Mouse (Mus musculus) gastrocnemius, adult 8-10 months (tissue): ENCODE measurements around the gene Etl4. TPM values are rescaled to one million over a fixed set of nuclear protein-coding genes. Genes with fewer than 3 reads are reported as not detected.
"Not testable (repeated sequence)": the region's sequence is repeated elsewhere in the genome, so short reads cannot be mapped to it uniquely, and the experiment has no call there.

ENCODE experiments used
- DNase-seq, 2 experiments: peaks; one replicate each; pipeline ENCODE4 v3.0.0; 2022; ENCODE audit warnings: low spot score in 2 of 2
- total RNA-seq, 4 experiments: library from RNA; stranded (reverse); gene quantifications; 2 replicates each; pipeline ENCODE4 v1.2.4; 2022

The Etl4 gene
- total RNA-seq, 4 experiments from 2014 or later, result 55.0 to 90.5 (median 65.9) TPM

DNA sequence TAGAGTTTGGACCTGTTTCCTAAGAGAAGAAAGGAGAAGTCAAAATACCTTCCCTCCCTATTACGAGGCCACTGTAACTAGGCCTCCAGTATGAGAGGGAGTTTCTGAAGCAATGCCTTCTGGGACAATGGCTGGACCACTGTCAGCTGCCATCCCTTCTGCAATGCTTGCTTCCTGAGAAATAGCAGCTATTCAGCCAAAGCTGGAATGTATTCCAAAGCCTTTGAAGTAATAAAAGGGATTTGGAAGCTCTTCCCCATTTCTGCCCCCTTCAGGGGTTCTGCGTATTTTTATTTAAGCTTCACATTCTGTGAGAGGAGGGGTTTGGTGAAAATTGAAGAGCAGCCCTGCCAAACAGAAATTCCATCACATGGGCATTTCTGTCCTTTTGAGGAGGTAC is 730.1 kb downstream of the Etl4 start:
- no peak for DNase-seq

DNA sequence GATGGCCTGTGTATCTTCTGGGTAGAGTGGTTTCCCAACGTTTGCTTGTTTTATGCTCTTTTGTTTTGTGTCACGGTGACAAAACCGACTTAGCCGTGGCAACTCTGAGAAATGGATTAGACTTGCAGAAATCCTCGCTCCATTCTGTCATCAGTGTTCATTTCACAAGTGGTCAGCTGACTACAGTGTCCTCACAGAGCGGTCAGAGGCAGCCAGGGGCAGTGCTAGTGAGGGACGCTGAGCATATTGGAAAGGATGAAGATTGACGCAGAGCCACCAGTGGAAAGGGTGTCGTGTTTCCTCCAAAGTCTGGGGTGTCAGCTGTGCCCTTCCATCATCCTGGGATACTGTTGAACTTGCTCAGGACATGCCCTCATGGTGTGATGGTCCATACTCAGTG is 733.2 kb downstream of the Etl4 start:
- peak; percentile 69 to 84 for DNase-seq

DNA sequence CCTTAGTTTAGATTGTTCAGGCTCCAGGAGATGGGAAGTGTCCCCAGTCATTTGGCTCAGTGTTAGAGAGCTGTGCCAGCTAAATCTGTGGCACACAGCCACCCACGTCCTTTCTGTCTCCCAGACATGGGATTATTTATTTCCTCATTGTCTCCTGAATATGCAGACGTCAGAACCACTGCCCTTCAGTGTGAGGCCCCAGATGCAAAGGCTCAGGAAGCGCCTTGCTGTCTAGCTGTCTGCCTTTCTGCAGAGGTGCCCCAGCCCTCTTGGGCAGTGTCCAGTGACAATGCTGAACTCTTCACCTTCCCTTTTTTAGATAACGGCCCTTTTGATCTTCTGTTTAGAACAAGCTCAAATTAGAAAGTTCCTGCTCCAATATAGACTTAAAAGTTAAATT is 740.2 kb downstream of the Etl4 start:
- peak in 1 of 2 experiments; percentile 4 for DNase-seq

DNA sequence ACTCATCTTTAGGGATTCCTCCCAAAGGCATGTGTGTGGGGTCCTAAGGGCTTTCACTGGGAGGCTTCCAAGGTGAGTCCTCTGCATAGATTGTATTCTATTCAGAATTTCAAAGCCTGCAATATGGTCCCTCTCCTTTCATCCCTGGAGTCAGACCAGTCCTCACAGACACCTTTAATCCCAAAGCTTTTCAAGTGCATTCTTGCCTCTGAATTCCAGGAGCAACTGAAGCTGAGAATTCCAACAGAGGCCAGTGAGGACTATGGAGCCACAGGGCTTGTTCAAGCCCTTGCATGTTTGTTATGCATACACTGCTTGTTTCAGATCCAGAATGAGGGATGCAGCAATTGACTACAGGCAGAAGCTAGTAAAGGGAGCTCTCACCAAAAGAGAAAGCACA is 743.5 kb downstream of the Etl4 start:
- DNase-seq, result no peak

DNA sequence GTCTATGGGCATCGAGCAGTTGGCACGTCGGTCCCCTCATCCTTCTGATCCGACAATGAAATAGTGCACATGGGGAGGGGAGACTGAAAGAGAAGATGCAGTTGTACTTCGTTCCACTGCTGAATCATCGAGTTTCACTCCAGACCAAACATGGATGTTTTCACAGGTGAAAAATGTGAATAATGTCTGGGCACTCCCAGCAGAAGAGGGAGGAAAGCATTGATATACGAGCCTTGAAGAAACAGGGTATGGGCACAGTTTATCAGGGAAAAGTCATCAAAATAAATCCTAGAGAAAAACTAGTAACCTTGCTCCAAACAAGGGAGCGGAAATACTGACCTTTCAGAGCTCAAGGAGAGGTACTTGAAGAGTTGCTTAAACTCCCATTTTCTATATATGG is 744.5 kb downstream of the Etl4 start:
- no peak for DNase-seq

DNA sequence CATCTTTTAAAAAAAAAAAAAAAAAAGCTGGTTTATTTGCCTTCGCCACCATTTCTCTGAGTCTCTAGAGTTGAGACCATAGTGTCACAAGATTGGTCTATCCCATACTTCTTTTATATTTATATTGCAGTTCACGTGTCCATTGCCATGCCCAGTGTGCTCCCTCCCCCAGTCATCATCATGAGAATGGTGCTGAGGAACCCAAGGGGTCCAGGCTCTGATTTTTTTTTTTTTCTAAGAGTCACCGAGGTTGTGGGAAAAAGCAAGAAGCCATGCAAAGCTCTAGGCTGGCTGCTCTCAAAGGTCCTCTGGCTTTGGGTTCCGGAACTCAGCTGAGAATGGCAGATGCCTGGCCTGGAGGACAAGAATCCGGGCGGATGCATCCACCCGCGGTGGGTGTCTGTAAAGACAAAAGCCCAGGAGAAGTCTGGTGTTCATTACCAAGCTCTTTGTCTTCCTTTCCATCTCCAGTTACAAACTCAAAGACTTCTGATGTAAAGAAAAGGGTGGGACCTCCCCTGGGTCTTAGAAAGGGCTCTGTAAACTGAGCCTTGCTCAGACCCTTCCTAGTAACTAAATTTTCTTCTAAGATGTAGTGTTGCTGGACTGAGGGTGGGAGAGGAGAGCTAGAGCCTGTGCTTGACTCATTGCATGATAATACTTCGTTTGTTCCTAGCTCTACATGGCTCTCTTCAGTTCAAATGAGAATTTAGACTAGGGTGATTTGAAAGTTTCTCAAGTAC is 745.2 kb downstream of the Etl4 start:
- no peak for DNase-seq

DNA sequence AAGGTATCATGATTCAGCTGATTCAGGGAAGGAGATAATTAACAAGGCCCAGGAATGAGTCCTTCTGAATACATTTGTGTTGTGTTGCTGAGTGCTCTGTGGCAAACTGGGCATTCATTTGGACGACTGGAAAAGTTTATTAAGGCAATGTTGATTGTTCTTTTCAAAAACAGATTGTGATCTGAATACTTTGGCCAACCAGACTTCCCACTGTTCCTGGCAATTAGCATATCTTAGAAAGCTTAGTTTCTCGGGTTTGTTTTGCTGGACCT is 745.7 kb downstream of the Etl4 start:
- no peak for DNase-seq

DNA sequence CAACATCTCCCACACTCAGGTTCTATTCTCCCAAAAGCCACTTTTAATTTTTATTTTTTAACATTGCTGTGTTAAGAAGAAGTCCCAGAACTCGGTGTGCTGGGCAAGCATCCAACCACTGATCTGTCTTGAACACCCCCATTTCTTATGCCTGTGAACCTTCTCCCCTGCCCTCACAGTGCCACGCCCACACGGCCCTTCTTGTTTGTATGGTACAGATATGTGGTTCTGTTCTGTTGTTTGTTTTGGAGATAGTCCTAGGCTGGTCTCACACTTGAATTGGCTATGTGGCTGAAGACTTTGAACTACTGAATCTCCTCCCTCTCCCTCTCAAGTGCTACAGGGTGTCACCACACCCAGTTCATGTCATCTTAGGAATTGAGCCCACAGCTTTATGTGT is 748.3 kb downstream of the Etl4 start:
- DNase-seq, result no peak

DNA sequence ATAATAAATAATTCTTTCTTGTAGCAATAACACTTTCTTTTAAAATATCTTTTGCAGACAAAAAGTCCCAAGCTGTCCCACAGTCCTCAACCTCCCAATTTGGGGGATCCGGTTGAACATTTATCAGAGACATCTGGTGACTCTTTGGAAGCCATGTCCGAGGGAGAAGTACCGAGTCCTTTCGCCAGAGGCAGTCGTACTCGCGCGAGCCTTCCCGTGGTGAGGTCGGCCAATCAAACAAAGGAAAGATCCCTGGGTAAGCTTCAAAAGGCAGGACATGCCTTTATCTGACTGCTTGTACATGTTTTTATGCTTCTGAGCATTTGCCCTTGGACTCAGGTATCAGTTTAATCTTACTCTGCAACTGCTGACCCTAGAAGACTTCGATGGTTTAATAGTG is 752.3 kb downstream of the Etl4 start:
- no peak for DNase-seq

DNA sequence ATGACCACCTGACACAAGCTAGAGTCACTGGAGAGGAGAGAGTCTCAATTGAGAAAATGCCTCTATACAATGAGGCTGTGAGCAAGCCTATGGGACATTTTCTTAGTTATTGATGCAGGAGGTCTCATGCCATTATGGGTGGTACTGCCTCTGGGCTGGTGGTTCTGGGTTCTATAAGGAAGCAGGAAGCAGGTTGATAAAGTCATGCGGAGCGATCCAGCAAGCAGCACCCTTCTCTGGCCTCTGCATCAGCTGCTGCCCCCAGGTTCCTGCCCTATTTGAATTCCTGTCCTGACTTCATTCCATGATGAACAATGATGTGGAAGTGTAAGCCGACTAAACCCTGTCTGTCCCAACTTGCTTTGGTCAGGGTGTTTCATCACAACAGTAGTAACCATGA is 753.1 kb downstream of the Etl4 start:
- no peak for DNase-seq

DNA sequence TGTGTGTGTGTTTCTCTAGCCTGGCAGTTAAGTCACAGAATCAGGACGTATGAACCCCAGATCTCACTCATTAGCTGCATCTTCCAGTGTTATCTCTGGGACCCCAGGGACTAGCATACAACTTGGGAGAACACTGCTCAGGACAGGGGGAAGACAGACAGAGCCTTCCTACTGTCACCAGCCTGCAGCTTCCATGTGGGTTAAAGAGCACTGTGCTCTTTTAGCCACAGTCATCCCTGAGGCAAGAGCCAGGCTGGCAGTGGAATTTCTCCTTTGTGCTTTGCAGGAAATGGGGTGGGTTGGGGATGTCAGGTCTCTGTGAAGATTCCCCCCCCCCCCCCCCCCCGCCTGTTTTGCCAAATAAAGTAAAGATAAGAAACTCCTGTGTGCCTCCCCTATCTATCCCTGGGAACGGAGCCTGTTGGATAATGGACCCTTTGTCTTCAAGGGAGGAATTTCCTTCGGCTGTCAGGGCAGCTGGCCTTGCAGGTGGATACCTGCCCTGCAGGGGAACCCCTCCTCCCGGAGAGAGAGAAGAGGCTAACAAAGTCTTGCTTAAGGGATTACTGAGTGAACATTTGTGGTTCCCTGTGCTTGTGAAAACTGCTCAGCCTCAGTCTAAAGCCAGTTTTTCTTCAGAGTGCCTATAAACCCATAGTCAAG is 755.9 kb downstream of the Etl4 start:
- no peak for DNase-seq

DNA sequence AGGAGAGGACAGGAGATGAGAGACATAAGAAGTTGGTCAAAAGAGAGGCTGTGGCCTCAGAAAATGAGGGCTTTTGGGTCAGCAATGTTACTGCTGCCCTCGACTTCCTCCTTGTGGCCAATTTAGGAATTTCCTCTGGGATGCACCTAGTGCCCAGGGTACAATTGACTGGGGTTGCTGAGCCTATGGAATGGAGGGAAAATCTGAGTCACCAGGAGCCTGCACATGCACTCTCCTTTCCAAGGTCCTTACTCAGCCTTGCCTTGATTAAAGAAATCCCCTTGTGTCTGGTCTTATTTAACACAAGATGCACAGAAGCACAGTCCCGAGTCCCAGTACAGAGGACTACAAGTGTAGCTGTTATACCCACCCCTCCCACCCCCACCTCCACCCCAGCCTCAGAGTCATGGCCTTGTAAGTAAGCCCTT is 756.5 kb downstream of the Etl4 start:
- peak in 1 of 2 experiments; percentile 10 for DNase-seq

DNA sequence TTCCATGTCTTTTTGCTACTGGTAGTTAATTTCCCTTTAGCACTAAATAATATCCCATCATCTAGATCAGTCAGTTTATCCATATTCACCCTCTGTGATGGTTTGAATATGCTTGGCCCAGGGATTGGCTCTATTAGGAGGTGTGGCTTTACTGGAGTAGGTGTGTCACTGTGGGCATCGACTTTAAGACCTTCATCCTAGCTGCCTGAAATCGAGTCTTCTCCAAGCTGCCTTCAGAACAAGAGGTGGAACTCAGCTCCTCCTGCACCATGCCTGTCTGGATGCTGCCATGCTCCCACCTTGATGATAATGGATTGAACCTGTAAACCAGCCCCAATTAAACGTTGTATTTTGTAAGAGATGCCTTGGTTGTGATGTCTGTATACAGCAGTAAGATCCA is 758.3 kb downstream of the Etl4 start:
- DNase-seq, result no peak

DNA sequence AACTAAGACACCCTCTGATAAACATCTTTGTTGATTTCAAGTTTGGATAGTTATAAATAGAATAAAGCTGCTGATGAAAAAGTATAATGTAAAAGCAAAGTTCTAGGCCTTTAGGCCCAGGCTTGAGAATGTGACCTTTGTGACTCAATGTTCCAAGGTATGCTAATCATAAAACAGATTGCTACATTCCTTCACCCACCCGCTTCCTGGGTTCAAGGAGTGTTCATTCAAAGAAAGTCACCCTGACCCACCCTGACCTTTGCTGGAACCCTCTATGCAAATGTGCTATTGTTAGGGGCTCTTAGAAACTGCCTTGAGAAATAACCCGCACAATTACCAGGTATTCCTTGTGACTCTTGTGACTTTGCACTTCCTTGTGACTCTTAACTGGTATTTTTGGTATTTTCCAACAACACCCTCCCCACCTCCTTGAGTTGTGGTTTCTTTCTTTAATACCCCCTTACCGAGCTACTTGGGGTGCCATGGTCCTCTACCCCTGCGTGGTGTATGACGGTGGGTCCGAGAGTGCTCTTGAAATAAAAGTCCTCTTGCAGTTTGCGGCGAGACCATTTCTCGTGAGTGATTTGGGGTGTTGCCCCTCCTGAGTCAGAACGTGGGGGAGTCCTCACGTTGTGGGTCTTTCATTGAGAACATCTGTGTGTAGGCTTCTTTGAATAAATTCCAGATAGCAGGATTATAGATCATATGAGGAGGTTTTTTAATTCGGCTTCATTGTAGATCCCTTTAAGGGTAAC is 758.9 kb downstream of the Etl4 start:
- not testable (repeated sequence) for DNase-seq

DNA sequence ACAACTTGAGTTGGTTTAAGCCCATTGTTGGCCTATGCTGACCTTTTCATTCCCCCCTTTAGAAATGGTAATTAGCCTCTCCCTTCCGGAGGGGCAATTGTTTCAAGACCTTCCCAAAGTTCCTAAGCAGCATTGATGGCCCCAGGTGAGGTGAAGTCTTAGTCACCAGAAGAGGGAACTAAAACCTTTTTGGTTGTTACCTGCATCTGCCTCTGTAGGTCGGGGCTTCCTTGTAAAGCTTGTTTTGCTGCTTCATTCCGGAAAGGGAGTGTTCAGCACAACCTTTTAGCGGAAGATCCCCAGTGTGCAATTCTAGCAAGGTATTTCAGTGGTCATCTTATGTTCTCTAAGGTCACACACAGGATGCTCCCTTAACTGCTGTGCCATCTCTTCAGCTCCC is 759.8 kb downstream of the Etl4 start:
- no peak for DNase-seq

DNA sequence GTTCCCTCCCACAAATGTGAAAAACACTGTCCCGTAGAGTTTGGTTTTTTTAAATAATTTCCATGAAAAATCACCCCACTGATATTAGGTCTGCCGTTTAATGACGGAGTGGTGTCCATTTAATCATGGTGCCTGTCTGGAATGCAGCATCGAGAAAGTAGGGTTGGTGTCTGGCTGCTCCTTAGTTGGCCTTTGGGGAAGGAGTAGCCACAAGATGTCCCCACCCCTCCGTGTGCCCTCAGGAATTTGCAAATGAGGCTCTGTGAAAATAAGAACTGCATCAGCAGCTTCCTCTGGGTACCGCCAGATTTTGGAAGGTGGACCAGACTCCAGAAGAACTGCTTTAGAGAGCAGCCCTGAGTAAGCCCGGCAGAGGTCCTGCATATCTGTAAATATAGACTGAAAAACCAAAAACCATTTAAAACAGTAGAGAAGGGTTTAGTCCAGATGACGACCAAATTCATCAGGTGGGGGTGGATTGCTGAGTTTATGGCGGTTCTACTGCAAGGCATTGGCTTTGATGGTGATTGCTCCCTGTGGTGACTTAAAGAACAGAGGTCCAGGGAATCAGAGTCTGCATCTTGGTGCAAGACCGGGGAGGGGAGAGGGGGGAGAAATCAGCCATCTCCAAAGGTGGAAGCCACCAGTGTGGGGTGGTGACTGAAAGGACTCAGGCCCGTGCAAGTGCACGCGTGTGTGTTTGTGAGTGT is 762.1 kb downstream of the Etl4 start:
- DNase-seq, result no peak

DNA sequence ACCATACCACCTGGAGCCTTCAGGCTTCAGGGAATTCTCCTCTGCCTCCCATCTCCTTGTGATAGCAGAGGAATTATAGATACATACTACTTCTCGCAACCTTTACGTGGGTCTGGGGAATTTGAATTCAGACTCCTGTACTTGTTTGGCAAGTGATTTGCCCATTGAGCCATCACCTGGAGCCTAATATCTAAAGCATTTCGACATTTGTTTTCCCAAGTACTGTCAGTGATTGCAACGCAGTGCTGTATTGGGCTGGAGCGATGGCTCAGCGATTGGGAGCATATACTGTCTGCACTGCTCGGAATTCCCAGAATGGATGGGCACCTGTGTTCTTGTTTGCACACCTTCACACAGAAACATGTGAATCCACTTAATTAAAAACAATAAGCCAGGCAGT is 762.7 kb downstream of the Etl4 start:
- no peak for DNase-seq

DNA sequence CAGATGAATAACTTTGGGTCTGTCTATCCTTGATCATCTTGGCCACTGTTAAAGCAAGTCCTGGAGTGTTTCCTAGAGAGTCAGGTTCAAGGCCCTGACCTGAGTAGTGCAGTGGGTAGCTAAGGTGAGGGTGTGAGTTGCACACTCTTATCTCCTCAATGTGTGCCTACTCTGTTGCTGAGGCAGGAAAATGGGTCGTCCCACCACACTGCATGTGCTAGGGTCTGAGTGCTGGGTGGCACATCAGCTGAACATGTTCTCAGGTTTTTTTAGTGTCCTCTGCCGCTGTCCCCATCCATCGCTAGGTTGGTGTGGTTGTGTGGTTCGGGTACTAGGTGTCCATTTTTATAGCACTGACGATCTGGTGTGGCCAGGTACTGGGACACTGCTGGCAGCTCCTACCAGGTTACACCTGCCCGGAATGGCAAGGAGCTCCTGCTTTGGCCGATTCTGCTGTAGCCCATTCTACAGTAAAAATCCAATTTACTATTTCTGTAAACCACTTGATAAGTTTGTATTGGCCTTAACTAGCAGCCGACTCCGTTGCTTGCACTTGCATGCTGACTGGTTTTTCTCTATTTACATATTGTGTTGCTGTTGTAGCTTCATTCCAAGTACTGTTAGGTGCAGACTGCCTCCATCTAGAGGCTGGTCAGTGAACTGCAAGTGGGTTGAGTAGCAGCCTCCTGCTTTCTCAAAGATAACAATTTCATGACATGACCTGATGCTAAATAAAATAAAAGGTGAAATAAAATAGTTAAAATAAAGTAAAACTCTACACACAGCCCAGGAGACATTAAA is 763.4 kb downstream of the Etl4 start:
- DNase-seq, result peak; percentile 10 to 30

DNA sequence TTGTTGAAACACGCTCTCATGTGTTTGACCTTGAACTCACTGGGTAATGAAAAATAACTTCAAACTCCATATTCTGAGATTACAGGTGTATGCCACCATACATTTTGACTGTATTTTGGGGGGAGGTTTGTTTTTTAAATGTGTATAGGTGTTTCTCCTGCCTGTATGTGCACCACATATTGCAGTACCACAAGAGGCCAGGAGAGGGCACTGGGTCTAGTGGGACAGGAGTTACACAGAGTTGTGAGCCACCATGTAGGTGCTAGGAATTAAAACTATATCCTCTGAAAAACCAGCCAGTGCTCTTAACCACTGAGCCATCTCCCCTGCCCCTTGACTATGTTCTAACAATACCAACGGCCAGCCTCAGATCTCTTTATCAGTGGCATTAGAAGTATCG is 766.8 kb downstream of the Etl4 start:
- DNase-seq, result no peak

DNA sequence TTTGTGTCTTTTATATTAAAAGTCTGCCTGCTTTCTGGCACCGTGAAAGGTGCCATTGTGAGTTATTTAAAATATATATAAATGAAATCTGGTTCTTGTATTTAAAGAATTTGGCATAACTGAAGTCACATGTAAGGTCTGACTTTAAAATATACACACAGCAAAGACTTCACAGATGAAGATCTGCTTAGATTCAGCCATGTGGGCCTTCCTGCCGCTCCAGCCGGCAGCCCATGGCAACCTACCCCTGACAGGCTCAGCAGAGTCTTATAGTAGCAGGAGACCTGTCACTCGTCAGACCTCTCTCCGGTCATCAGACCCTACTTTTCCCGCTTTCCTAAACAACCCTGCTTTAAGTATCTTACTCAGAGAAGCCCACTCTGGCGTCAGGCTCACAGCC is 769.2 kb downstream of the Etl4 start:
- no peak for DNase-seq

DNA sequence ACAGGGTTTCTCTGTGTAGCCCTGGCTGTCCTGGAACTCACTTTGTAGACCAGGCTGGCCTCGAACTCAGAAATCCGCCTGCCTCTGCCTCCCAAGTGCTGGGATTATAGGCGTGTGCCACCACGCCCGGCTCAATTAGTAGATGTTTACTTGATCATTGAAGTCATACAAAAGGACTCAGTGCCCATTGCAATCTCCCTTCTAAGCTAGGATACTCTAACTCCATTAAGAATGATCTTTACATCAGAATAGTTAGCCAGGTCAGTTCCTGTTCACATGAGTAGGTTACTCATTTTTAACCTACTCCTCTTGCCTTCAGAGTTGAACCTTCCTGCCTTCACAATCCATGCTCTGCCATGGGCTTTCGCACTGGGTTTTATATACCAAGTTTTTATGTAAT is 772.6 kb downstream of the Etl4 start:
- not testable (repeated sequence) for DNase-seq
